Mouse (Mus musculus): ENCODE data around the gene Nrap.

- TF ChIP-seq CTCF (IDR thresholded peaks at IDR 0.05; ENCODE audit: low read depth, low read length) = no peak
- TF ChIP-seq POLR2A (IDR thresholded peaks at IDR 0.05; ENCODE audit: borderline replicate concordance, low read depth, low read length) = no peak
Measured at GRCm38 (mm10) chr19:56368912-56369311, 20.9 kb downstream of the Nrap start.

All from bone marrow macrophage, adult 2 months (primary cell).